Mouse (Mus musculus) ES-Bruce4 (cell line): ENCODE data around the gene Lrriq3.

Experiments used
- CTCF ChIP-seq: IDR thresholded peaks from one replicate; pipeline ENCODE4 v1.8.1; 2011; ENCODE audit warnings: low read depth, low read length
- EP300 ChIP-seq: IDR thresholded peaks from 2 replicates; pipeline ENCODE4 v1.6.1; 2011; ENCODE audit warnings: low read depth, low read length; ENCODE audit not compliant: insufficient read depth

DNA sequence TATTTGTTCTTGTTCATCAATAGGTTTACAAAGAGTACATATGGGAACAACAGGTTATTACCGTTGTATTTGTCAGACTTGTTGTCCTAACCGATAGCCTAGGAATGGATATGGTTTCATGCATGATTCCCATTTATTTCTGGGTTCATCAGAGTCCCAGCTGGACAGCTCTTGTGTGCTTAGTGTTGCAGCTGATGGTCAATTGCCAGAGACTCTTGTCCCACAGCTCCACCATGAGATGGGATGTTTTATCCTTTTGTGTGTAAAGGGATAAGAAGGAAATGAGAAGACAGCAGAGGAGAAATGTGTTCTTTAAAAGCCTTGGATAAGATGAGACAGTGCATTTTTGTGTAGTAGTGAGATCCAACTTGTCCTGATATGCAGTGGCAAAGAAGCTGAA is 93.2 kb downstream of the Lrriq3 start:
- TF ChIP-seq CTCF (no peak), EP300 (no peak)
